Mouse (Mus musculus) testis, postnatal 14 days (tissue): Measurements from ENCODE around the gene A530084C06Rik.

ENCODE experiments used
- DNase-seq: peaks from one replicate; pipeline ENCODE4 v3.0.0; 2021; ENCODE audit warnings: low spot score

Gene A530084C06Rik

DNA sequence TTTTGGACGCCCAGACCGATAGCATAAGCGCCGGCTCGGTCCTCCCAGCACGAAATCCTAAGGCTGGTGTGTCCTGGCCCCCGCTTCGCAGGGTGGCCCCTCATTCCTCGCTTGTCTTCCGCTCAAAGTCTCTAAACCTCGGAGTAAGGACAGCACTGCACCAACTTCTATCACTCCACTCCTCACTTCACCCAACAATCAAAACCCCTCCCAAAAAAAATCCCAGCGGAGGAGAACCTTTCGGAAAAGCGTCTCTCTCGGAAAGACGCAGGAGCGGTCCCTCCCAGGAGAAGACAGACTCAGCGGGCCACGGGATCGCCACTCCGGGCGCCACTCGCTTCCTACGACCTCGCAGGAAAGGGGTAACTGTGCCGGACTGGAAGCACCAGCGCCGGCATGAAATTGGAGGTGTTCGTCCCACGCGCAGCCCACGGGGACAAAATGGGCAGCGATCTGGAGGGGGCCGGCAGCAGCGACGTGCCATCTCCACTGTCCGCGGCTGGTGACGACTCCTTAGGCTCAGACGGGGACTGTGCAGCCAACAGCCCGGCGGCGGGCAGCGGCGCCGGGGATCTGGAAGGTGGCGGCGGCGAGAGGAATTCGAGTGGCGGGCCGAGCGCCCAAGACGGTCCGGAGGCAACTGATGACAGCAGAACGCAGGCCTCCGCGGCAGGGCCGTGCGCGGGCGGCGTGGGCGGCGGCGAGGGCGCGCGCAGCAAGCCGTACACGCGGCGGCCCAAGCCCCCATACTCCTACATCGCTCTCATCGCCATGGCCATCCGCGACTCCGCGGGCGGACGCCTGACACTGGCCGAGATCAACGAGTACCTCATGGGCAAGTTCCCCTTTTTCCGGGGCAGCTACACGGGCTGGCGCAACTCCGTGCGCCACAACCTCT, at the start of gene A530084C06Rik:
Gene A530084C06Rik (minus strand): TSS at position 813 of the 898 bp plus-strand sequence.
- DNase-seq, result peak; percentile 30

DNA sequence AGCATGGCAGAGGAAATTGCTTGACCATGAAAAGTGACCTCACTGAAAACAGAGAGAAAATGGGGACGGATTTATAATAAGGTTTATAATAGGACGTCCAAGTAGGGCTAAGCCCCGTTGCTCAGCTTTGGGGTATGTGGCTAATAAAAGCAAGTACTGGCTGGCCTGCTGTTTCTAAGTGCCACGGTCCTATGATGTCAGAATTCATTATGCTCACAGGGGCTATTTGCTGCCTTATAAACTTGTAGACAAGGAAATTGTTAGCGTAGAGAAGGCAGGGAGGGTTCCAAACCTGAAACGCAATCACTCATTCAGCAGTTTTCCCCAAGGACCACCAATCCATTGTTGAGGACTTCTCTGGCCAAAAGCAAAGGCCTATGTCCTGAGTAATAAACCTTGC, 44.8 kb upstream of the A530084C06Rik start:
- no peak for DNase-seq

DNA sequence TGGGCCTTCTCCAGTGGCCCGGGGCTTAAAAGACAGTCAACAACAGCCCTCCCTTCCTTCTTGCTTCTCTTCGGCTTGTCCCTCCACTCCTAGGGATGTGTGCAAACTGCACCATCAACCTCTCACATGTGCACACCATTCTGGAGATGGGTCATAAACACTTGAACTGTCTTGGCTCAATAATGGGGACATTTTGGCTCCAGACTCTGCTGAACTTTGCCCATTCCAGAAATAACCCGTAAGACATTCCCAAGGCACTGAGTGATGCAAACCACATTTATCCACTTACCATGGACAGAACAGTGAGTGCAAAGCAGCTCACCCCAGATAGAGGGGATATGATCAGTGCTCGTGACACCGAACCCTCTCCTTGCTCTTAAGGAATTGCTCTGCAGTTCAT, 40.4 kb upstream of the A530084C06Rik start:
- no peak for DNase-seq

- DNase-seq, result no peak
These were observed 28.2 kb upstream of the A530084C06Rik start for GRCm38 (mm10) chr13:31587341-31587740.

DNA sequence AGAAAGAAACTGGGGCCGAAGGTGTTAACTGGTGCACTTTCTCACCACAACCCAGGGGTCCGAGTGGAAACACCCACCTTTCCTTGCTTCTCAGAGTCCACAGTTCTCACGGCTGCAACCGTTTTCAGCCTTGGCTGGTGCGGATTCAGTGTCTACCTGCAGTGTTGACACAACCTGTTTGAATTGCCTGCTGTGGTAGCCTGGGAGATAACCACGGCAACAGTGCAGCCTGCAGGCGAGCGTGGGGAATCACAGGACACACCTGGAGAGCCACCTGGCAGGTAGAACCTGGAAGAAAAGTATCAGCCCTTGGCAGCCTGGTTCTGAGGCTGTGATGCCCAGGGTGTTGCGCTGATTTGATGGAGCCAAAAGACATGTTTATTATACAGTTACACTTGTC, 20.7 kb upstream of the A530084C06Rik start:
- DNase-seq, result no peak

DNA sequence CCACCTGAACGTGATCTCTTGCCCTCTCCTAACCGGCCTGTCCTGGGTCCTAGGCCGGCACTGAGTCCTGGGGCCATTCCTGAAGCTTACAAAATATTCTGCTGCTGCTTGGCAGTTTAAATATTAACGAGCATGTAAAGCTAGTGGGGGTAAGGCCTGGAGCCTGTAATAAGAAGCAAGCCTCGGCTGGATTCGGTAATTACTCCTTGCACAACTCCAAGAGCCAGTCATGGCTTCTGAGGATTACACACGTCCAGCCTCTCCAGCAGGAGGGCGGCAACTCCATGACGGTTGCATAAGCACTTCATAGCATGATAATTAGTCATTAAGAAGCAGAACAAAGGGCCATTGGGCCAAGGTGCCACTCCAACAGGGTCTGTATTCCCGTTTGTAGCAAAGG, 19.3 kb upstream of the A530084C06Rik start:
- DNase-seq, result no peak

DNA sequence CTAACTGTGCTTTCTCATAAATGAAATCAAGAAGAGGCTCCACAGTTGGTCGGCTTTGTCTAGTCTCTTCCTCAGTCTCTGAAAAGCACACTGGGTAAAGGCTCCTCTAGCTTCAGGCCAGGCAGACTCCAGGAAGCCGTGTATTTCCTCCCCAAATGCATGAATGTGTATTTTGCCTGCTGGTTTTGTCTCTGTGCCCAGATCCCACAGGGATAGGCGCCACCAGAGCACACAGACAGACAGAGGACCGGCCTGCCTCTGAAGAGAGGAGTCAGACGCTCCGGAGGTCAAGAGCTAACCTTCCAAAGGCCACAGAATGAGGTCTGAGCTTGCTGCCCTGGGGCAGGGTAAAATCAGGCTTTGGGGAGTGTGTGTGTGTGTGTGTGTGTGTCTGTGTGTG, 18.4 kb upstream of the A530084C06Rik start:
- no peak for DNase-seq

DNA sequence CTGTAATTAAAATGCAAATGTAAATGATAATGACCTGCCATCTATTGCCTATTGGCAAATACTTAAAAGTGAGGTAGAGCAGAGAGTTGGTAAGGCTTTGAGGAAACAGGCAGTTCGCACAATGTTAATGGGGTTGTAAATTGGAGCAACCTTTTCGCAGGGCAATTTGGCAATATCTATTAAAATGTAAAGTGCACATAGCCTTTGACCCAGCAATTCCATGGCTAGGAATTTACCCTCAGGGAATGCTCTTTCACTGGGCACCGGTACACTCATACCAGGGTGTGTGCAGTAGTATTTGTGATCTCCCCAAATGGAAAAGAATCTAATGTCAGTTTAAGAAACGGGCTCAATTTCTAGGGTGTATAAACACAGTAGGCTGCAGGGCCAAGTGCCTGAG, 17.6 kb upstream of the A530084C06Rik start:
- DNase-seq, result no peak

GRCm38 (mm10) chr13:31574627-31575026, 15.5 kb upstream of the A530084C06Rik start:
- DNase-seq, result no peak

GRCm38 (mm10) chr13:31572806-31573508, 13.8 kb upstream of the A530084C06Rik start:
- DNase-seq, result no peak

DNA sequence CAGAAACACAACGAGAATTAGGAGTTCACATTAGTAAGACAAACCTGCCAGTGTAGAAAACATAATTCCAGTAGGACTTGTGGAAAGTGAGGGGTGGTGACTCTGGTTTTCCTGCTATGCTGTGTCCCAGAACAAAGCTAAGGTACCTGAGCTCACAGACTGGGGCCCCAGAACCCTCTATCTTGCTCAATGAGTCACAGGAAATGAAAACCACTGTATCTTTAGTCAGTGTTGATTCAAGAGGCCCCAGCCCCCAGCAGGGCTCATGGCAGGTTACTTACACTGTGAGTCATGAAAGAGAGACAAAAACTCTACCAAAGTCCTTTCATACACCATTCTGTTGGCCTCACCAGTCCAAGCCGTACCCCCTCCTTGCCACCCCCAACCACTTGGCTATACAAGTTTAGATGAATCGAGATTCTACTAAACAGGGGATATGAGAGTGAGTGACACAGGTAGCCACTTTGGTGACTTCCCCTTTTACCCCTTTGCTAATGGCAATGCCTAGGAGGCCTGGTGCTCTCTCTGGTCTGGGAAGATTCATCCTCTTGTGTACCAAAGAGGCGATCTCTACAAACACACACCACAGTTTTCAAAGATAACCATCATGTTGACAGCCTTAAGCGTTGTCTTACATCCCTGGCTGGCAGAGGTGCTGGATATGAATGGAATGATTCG, 8.6 kb upstream of the A530084C06Rik start:
- DNase-seq, result no peak

- no peak for DNase-seq
These were observed 8.0 kb upstream of the A530084C06Rik start for GRCm38 (mm10) chr13:31567099-31567498.

GRCm38 (mm10) chr13:31564394-31564793, 5.3 kb upstream of the A530084C06Rik start:
- no peak for DNase-seq

DNA sequence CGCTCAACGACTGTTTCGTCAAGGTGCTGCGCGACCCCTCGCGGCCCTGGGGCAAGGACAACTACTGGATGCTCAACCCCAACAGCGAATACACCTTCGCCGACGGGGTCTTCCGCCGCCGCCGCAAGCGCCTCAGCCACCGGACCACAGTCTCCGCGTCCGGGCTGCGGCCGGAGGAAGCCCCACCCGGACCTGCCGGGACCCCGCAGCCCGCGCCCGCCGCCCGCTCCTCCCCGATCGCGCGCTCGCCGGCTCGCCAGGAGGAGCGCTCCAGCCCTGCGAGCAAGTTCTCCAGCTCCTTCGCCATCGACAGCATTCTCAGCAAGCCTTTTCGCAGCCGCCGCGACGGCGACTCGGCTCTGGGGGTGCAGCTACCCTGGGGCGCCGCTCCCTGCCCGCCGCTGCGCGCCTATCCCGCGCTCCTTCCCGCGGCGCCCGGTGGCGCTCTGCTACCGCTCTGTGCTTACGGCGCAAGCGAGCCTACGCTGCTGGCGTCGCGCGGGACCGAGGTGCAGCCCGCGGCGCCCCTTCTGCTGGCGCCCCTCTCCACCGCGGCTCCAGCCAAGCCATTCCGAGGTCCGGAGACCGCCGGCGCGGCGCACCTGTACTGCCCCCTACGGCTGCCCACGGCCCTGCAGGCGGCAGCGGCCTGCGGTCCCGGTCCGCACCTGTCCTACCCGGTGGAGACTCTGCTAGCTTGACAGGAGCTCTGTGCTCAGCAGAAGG, 449 bp upstream of the A530084C06Rik start:
- DNase-seq, result peak; percentile 66

DNA sequence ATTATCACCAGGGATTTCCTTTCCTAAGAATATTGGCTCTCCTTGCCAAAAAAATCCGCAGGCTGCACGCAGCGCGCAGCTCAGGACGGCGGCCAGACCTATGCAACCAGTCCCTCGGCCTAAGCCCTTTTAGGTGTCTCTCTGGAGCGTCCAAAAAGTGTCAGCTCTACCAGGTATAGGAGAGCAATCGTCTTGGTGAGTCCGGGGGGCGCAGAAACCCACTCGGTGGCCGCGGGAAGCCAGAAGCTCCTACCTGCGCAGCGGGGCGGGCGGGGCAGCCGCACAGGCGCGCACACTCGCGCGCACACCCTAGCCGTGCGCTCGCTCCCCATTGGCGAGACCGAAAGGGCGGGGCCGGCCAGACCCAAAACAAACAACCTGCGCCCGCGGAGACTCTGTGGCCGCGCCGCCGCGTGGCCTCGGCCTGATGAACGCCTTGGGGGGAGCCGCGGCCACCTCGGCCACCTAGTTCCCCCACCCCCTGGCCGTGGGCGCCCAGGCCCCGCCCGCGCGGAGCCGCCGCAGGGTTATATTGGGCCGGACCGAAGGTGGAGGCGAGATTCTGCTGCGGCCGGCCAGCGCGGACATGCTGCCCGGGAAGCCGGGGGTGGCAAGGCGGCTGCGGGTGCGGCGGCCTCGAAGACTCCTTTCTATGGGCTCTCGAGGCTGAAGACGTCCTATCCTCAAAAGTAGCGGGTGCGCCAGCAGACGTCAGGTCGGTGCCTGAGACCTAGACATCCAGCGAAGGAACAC, 1.2 kb downstream of the A530084C06Rik start:
- DNase-seq, result peak; percentile 51

GRCm38 (mm10) chr13:31556964-31557767, 2.0 kb downstream of the A530084C06Rik start:
- no peak for DNase-seq

DNA sequence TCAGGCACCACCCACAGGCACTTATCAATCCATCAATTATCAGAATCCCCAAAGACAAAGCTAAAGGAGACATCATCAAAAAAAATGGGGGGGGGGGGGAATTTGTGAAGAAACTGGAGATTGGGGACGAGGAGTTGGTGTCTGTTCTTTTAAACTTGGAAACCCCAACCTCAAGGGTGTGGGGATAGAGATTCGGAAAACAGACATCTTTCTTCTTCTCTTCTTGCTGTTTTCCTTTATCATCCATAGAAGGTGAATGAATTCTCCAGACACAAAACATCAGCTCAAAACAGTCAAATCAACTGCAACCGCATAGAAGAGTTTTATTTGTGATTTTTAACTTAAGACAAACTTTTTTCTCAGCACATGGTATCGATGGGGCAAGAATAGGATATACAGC, 3.3 kb downstream of the A530084C06Rik start, which contains the start of gene Foxq1:
Gene Foxq1 (plus strand): TSS at position 301 of the 400 bp plus-strand sequence.
- no peak for DNase-seq

DNA sequence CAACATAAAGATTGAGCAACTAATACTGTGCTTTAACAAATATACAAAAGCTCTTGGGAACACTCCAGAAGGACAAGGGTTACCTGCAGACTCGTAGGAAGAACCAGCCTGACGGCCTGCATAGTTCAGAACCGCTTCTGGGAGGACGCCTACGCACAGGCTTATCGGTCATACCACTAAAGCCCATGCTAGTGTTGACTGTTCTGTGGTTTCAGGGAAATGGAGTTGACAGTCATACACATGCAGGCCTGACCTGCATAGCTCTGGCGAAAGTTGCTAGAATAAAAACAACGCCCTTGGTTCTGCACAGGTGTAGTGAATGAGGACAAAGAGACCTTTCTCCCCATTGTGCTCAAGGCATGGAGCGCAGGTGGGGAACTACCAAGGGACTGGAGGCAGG, 11.5 kb downstream of the A530084C06Rik start:
- DNase-seq, result no peak

DNA sequence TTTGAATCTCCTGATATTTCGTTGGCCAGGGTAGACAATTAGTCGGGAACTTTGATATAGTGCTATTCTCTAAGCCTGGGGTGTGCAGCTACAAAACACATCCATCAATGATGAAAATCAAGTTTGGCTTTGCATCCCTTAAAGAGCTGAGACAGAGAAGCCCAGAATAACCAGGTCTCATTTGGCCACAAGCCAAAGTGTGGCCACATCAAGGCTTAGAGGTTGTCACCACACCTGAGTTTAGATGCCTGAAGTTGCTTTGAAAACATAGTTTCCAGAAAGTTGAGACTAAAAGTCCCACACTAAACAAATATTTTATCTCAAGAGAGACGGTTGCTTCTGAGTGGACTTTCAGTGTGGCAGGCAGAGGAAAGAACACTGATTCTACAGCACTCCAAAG, 11.9 kb downstream of the A530084C06Rik start:
- no peak for DNase-seq

DNA sequence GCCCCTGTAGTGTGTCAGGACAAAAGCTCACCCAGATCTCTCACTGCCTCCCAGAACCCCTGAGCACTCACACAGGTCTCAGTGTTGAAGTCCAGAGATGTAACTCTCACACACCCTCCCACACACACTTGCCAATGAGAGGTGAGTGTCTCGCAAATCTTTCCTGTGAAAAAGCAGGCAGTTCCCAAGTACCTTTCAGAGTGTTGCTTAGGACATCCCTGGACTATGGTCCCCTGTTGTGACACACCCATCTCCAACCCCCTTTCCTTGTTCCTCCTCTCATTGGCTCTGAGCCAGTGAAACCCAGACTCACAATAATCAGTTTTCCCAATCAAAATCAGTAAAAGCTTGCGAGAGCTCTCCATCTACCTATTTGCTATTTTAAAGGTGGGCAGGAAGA, 12.3 kb downstream of the A530084C06Rik start:
- no peak for DNase-seq
